Mouse (Mus musculus) embryonic facial prominence, embryonic 10.5 days (tissue): ENCODE measurements around the gene Gm6370. TPM values are rescaled to one million over a fixed set of nuclear protein-coding genes. Genes with fewer than 3 reads are reported as not detected.
"Not testable (repeated sequence)": the region's sequence is repeated elsewhere in the genome, so short reads cannot be mapped to it uniquely, and the experiment has no call there.

Source experiments
- DNase-seq: peaks from one replicate; pipeline ENCODE4 v3.0.0-alpha.2; 2017; ENCODE audit warnings: low spot score
- H3K27ac ChIP-seq: fragments of 300-500 bp; sonication (generic); replicated peaks from 2 replicates; pipeline ENCODE4 v1.5.1; 2016; ENCODE audit warnings: mild to moderate bottlenecking
- H3K27me3 ChIP-seq: fragments of 300-500 bp; sonication (generic); replicated peaks from 2 replicates; pipeline ENCODE4 v1.6.1; 2016; ENCODE audit warnings: low read depth, mild to moderate bottlenecking; ENCODE audit not compliant: poor library complexity, severe bottlenecking
- H3K36me3 ChIP-seq: fragments of 300-500 bp; sonication (generic); replicated peaks from 2 replicates; pipeline ENCODE4 v1.6.1; 2016; ENCODE audit warnings: mild to moderate bottlenecking, moderate library complexity
- H3K4me1 ChIP-seq: fragments of 300-500 bp; sonication (generic); 2 replicates; pipeline ENCODE4 v1.6.1; 2016
- H3K4me3 ChIP-seq: fragments of 300-500 bp; sonication (generic); 2 replicates; pipeline ENCODE4 v1.5.1; 2016; ENCODE audit warnings: mild to moderate bottlenecking, moderate library complexity
- H3K9me3 ChIP-seq: fragments of 300-500 bp; sonication (generic); 2 replicates; pipeline ENCODE4 v1.6.1; 2016; ENCODE audit warnings: mild to moderate bottlenecking
- WGBS: fragments of 180-500 bp; shearing (Covaris S2); methylation state at CpG from one replicate; pipeline ENCODE4 v1.1.7; 2016; 5-methylcytosine and 5-hydroxymethylcytosine counted together
- polyA plus RNA-seq: library from polyadenylated mRNA; unstranded; fragments of >200 nt; fragmentation: Nextera tagmentation; extraction: Ambion mirVana; gene quantifications from 2 replicates; pipeline ENCODE4 v1.2.1, GENCODE M21; 2016

The Gm6370 gene
- polyA plus RNA-seq, 1 experiment from 2014 or later = not detected

DNA sequence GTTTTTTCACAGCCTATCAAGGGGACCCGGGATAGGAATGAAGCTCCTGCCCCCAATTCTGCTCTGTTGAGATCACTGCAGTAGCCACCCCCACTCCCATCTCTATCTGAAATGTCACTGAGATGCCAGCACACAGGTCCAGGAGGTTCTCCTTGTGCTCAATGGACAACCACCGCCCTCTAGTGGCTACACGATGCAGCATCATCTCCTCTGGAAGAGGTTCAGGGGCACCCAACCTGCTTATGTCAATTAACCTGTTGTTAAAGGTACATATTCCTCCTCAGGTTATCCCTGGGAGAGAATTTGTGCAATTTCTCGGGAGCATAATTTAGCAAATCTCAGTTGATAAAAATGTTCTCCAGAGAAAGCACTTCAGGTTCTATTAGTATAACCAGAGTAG lies 2.2 kb upstream of the Gm6370 start:
- H3K36me3 ChIP-seq, H3K27ac ChIP-seq, H3K4me3 ChIP-seq, DNase-seq, H3K4me1 ChIP-seq, H3K27me3 ChIP-seq, H3K9me3 ChIP-seq: not testable (repeated sequence)
- WGBS = 9% methylated on average over 3 of the region's 4 CpGs

GRCm38 (mm10) chr5:146502099-146502498 lies 10.9 kb downstream of the Gm6370 start, which contains the start of gene 4930449I24Rik:
Gene 4930449I24Rik, plus strand, starts transcription at chr5:146502399.
- H3K27ac ChIP-seq = not testable (repeated sequence)
- no CpG with 5 or more reads among the region's 5 CpGs for WGBS

DNA sequence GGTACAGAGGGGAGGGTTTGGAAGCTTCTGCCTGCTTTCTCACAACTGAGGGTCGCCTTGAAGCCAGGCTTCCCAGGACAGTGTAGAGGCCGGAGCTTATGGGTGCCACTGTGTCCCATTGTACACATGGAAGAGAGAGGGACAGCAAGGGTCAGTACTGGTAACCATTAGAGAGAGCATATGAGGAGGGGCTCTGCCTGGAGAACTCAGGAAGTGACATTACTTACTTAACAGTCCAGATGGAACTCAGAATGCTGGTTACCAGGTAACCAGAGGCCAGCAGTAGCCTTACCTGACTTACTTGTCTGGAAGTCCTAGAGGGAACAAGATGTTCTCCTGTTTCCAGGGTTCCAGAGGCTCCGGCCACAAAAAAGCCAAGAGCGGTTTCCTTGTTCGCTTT lies 22.7 kb downstream of the Gm6370 start, which contains the start of gene Gm3402:
TSS of gene Gm3402 (plus strand) at position 301 of the 400 bp plus-strand sequence.
- WGBS = 100% methylated on average over 2 of the region's 5 CpGs
- not testable (repeated sequence) for DNase-seq, H3K4me1 ChIP-seq

More at GRCm38 (mm10) chr5:146502099-146502498, 10.9 kb downstream of the Gm6370 start, which contains the start of gene 4930449I24Rik:
- not testable (repeated sequence) for H3K9me3 ChIP-seq, H3K4me1 ChIP-seq, H3K36me3 ChIP-seq, H3K4me3 ChIP-seq, H3K27me3 ChIP-seq, DNase-seq

GRCm38 (mm10) chr5:146525501-146525900 lies 34.3 kb downstream of the Gm6370 start, which contains the start of gene Gm3404:
Gene Gm3404, plus strand, starts transcription at chr5:146525801.
- not testable (repeated sequence) for H3K36me3 ChIP-seq, H3K4me3 ChIP-seq, H3K27me3 ChIP-seq, DNase-seq, H3K9me3 ChIP-seq, H3K27ac ChIP-seq, H3K4me1 ChIP-seq
- WGBS = 94% methylated on average over 3 of the region's 3 CpGs

More for the DNA sequence above, 22.7 kb downstream of the Gm6370 start, which contains the start of gene Gm3402:
- H3K4me3 ChIP-seq, H3K36me3 ChIP-seq, H3K27ac ChIP-seq, H3K9me3 ChIP-seq, H3K27me3 ChIP-seq: not testable (repeated sequence)

- WGBS = 93% methylated on average over 3 of the region's 3 CpGs
- not testable (repeated sequence) for DNase-seq, H3K9me3 ChIP-seq, H3K4me1 ChIP-seq, H3K4me3 ChIP-seq, H3K36me3 ChIP-seq, H3K27ac ChIP-seq, H3K27me3 ChIP-seq
Measured at GRCm38 (mm10) chr5:146537347-146537746, 46.2 kb downstream of the Gm6370 start, which contains the start of gene Gm3409. Gene Gm3409, plus strand, starts transcription at chr5:146537647.

Other genes starting within 250 kb of the Gm6370 start
- gene Wasf3, start 106.4 kb upstream of the Gm6370 start, polyA plus RNA-seq = 7.7 and 8.7 TPM in 2 replicates
- not detected in 2 replicates for gene Gm6408, start 9.4 kb upstream of the Gm6370 start, polyA plus RNA-seq
- not detected in 2 replicates for gene 4930449I24Rik, start 11.0 kb downstream of the Gm6370 start, polyA plus RNA-seq
- not detected in 2 replicates for gene Gm3402, start 22.8 kb downstream of the Gm6370 start, polyA plus RNA-seq
- not detected in 2 replicates for gene Gm3404, start 34.4 kb downstream of the Gm6370 start, polyA plus RNA-seq
- not detected in 2 replicates for gene Gm3409, start 46.3 kb downstream of the Gm6370 start, polyA plus RNA-seq
- gene Gm3415, start 64.8 kb downstream of the Gm6370 start, polyA plus RNA-seq = not detected in 2 replicates
- 0.22 TPM in 1 of 2 replicates, not detected in the other for gene Gpr12, start 93.9 kb downstream of the Gm6370 start, polyA plus RNA-seq